Mouse (Mus musculus) embryonic fibroblast, embryonic 13.5 days (primary cell): ENCODE measurements at regions not wholly inside any gene's neighbourhood (a gene's known extent, or its start where the extent isn't known, plus 50 kb on each side); places are given as distances from the start of the nearest gene placed in this dataset.

Source experiments
- CTCF ChIP-seq: IDR thresholded peaks from 2 replicates; pipeline ENCODE4 v1.5.1; 2011; ENCODE audit warnings: mild to moderate bottlenecking, control low read depth, low read length, moderate library complexity, borderline replicate concordance; ENCODE audit not compliant: insufficient read depth
- POLR2A ChIP-seq: IDR thresholded peaks from 2 replicates; pipeline ENCODE4 v1.6.1; 2011; ENCODE audit warnings: low read depth, mild to moderate bottlenecking, control low read depth, low read length, moderate library complexity

GRCm38 (mm10) chr14:16155106-16155505 is 94.0 kb upstream of the Ngly1 start:
- TF ChIP-seq POLR2A (no peak), CTCF (no peak)
